Mouse (Mus musculus) R1 (cell line): ENCODE measurements around the gene Mpp3.
"Not testable (repeated sequence)": the region's sequence is repeated elsewhere in the genome, so short reads cannot be mapped to it uniquely, and the experiment has no call there.

Experiments used
- DNase-seq: peaks from one replicate; pipeline ENCODE4 v3.0.0-alpha.2; 2018; ENCODE audit warnings: low read depth, low spot score

Mpp3 gene

DNA sequence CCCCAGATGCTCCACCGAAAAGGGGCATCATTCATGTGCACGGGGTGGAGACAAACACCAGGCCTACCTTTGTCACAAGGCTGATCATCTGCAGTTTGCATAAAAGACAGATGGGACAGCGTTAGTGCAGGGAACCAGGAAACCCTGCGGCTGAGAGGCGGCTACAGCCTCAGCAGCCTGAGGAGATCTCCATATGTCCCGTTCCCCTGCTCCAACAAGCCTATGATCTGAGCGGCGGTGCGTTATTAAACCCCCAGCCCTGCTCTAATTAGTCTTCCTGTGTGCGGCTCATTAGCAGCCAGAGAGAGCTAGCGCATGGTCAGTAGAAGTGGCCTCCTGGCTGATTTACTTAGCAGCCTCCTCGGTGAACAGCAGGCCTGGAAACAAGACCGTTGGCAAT lies 18.1 kb downstream of the Mpp3 start:
- no peak for DNase-seq

DNA sequence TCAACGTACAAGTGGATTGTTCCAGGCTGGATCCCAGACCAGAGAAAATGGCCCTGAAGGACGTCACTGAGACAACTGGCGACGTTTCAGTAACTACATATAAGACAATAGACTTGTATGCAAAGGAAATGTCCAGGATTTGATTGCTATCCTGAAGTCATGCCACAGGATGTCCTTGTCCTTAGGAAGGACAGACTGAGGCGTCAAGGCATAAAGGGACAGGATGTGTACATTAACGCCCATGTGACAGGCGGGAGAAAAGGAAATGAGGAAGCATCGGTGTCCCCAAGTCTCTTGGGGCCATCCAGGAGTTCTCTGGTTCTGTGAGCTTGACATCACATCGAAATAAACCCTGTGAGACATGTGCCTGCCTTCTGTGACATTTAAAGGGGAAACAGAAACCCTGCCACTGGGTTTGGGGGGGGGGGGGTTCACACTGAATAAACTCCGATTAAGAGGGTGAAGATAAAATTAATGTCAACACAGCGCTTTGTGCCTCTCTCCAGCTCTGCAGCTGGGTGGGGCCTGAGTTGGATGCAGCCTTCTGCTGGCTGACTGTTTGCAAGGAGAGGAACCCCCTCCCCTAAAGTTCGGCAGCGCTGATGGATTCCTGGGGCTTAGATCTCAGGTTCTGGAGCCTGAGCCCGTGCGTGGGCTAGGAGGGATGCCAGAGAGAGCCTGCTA lies 19.2 kb downstream of the Mpp3 start:
- DNase-seq, result no peak

DNA sequence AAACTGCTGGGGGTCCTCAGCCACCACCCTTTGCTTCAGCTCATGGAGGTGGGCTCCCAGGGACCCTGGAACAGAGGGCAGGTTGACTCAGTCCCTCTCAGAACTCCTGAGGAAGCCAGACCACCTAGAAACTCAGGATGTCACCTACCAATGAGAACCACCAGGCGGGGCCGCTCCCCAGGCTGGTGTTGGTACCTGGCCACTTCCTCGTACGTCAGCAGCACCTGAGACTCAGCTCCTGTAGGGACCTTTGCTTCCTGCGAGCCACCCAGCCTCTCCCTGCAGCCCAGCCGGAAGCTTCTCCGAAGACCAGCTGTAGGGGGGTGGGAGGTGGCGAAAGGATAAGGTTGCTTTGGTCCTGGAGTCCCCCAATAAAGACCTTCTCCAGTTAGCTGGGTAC lies 19.9 kb downstream of the Mpp3 start:
- no peak for DNase-seq

DNA sequence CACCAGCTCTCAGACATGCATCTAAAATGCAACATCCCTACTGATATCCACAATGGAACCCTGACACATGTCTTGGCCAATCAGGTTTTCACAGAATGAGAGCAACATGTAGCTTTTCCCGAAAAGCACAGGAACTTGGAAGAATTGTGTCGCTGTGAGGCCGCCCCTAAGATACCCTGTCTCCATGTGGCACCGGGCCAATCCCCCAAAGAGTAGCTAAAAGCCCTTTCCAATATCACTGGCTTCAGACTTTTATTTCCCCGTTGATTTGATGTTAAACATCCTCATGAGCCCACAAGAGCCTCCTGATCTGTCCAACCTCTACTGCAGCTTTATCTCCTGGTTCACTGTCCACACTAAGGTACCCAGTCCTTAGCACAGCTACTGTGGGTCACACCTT lies 21.6 kb downstream of the Mpp3 start:
- no peak for DNase-seq

DNA sequence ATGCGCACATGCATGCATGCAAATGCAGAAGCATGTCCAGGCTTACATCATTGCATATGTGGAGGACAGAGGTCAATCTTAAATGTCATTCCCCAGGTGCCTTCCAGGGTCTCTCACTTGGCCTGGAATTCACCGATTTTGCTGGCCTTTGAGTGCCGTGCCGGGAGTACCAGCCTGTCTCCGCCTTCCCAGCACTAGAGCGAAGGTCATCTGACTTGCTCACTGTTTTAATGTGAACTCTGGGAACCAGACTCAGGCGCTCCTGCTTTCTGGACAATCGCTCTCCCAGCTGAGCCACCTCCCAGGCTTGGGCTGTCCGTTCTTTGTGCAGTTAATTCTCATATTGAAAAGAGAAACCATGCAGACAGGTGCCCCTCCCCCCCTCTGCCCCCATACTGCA lies 22.0 kb downstream of the Mpp3 start:
- DNase-seq, result no peak

DNA sequence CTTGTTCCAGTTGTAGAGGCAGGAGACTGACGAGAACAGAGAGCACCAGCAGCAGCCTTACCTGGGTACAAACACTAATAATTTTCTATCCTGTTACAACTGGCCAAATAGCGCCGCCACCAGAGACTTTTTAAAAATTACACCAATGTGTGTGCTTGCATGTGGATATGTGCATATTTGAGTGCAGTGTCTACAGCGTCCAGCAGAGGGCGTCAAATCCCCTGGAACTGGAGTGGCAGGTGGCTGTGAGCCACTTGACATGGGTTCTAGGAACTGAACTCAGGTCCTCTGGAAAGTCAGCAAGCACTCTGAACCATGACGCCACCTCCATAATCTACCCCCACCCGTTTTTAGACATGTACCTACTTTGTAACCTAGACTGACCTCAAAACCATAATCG lies 24.0 kb downstream of the Mpp3 start:
- DNase-seq, result peak; percentile 83

DNA sequence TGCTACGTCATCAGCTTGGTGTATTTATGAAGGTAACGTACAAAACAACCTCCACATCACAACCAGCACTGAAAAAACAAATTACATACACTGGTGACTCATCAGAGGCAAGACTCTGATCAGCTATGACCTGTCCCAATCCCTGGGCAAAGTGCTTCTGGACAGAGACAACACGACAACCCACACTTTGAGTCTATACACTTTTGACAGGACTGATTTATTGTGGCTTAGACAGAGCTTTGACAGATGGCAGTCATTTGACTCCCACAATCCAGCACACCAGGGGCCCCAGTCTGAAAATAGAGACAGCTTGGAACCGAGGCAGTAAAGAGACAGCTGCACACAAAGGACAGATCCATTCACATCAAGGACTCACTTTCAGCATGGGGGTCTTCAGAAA lies 28.8 kb downstream of the Mpp3 start:
- no peak for DNase-seq

DNA sequence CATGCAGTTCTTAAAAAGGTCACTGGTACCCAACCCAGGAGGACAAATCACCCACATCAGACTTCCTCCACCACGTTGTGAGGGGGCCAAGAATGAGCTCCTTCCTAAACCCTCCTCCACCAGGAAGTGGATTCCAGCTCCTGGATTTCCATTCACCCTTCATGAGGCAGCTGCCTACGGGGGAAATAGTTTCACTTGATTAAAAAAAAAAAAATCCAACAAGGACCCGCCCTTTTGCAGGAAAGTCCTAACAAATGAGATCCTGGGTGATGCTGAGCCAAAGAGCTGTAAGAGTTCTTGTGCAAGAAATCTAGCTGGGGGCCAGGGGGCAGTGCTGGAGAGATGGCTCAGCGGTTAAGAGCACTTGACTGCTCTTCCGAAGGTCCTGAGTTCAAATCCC lies 30.0 kb downstream of the Mpp3 start:
- no peak for DNase-seq

DNA sequence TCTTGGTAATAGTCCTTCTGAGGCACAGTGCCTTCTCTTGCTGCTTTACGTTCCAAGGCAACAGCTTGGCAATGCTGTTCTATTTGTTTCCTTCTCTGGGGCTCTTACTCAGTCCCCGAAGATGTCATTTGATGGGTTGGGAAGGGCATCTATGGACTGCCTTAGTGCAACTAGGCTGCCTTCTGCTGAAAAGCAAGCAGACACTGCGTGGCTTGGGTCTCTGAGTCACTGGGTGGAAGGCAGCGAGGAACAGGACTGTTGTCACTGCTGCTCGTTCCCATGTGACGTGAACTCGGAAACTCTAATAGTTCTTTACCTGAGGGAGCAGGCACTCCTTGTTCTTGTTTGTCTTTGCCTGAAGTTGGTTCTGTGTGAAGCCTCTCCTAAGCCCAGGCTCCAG lies 32.3 kb downstream of the Mpp3 start:
- no peak for DNase-seq

DNA sequence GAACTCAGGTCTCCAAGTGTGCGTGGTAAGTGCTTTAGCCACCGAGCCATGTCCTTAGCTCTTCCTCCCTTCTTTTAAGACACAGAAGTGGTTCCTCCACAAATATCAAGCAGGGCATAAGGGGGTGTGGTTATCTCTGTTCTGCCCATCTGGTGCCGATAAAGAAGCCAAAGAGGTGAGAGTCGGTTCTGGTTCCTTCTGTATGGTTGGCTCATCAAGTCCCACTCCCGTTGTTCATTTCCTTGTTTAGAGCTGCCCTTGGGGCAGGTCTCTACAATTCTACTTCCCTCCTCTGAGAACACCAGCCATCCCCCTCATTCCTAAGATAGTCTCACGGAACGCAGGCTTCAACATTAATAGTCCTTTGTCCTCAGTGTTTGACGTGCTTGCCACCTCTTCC lies 34.2 kb downstream of the Mpp3 start:
- no peak for DNase-seq

DNA sequence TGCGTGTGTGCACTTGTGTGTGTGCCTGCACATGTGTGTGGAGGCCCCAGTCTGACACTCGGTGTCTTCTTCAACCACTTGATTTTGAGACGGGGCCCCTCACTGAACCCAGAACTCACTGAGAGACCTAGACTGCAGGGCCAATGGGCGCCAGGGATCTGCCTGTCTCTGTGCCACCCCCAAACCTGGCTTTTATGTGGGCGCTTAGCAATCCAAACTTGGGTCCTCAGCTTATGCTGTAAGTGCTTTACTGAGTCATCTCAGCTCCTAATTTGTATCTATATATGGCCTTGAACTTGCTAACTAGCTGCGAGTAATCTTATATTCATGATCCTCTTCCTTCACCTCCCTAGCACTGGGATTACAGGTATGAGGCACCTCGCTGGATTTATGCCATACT lies 35.9 kb downstream of the Mpp3 start:
- no peak for DNase-seq

DNA sequence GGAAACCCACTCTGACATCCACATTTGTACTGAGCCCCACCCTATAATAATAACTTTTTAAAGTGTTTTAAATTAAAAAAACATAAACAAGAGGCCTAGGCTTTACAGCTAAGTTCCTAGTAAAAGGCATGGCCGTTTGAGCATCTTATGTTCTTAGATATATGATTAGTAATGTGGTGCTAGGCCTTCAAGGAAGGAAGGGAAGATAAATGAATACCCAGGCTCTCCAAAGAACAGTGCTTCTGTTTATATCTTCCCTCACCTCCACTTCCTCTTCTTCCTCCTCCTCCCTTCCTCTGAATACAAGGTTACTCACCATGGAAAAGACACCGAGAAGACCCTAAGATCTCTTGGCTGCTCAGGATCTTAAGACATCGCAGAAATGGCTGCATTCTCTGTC lies 36.4 kb downstream of the Mpp3 start:
- DNase-seq, result no peak

DNA sequence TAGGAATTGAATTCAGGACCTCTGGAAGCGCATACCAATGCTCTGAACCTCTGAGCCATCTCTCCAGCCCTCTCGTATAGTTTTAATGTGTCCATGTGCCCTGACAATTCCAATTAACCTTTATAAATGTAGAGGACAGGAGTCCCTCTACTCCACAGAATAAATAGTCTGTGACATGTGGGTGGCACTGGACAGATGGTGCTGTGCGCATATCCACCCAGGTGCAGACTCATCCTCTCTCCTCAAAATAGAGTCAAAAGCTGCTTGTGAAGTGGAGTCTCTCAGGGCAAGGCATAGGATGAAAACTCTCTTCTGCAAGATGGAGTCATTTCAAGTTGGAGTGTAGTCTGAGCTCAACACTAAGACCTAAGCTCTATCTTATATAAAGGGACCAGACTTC lies 38.0 kb downstream of the Mpp3 start:
- no peak for DNase-seq

DNA sequence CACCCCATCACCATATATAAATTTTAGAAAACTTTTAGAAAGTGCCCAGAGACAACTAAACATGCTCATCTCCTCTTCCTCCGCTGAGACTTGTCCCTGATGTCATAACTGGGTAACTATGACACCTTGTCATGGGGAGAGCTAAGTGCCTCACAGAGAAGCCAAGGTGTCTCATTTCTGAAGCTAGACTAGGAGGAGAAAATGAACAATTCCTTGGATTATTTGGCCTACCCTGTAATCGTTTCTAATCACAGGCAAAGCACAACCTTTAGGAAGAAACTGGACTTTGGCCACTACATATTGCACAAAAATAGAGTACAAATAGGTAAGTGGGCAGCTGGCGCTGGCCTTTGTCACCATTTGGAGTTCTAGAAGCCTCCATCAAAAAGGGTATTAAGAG lies 41.3 kb downstream of the Mpp3 start, which contains the start of gene Dusp3:
TSS of gene Dusp3 (minus strand) at position 101 of the 400 bp plus-strand sequence.
- no peak for DNase-seq

DNA sequence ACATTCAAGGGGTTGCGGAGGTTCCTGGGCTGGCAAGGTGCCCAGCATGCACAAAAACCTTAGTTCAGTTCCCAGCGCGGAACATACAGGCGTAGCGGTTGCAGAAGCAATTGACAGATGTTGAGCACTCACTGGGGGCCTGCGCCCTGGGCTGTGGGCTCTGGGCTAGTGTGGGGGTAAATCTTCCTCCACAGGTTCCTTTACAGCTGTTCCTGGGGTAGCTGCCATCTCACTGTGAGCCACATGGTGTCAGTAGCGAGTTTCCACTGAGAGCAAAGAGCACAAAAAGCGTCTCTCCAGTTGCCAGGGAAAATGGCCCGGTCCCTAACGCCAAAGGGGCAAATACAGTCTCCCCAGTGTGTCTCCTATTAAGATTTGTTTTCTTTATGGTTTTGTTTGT lies 42.3 kb downstream of the Mpp3 start:
- peak; percentile 90 for DNase-seq

DNA sequence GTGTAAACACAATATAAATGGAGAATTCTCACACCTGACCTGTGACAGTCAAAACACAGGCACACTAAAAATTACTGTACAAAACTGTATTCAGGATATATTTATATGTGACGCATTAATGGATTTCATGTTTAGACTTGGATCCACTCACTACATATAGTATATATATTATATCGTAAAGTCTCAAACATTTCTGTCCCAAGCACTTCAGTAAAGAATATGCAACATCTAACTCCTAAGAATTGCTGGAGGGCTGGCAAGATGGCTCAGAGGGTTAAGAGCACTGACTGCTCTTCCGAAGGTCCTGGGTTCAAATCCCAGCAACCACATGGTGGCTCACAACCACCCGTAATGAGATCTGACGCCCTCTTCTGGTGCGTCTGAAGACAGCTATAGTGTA lies 42.8 kb downstream of the Mpp3 start:
- not testable (repeated sequence) for DNase-seq

DNA sequence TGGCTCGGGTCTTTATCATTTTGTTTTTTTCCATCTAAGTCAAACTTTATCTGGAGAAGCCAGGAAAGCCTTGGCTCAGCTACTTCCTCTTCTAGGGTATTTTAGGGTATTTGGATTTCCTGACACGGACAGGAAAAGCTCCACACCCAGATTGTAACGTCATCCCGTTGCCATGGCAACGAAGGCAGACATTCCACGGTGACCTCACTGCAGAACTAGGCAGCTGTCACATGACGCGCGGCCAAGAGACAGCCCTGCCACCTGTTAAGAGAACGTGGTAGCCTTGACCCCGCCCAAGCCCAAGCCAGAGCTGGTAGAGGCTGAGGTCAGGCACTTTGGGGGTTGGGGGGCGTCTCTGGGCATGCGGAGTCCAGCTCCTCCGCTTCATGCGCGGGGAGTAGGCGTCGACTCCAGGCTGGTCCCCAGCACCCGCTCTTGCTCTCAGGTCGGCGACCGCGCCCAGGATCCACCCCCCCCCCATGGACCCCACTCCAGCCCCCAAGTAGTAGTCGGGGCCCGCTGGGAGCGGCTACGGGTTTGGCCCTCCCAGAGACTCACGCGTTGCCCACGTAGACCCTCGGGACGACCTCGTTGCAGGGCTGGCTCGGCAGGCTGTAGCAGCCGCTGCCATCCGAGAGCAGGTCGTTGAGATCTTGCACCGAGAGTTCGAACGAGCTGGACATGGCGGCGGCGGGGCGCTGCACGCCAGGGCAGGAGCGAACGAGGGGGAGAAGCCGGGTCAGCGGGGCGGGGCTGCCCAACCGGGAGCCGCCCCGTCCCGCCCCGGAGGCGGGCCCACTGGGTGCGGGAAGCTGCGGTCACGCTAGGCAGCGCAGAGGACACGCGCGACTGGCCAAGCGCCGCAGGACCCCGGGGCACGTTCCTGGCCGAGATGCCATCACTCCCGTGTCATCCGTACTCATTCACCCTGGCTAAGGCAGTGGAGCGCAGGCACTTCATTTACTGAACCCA lies 43.9 kb downstream of the Mpp3 start, which contains the start of gene Cfap97d1:
TSS of gene Cfap97d1 (plus strand) at position 226 of the 972 bp plus-strand sequence.
- DNase-seq, result peak; percentile 99

DNA sequence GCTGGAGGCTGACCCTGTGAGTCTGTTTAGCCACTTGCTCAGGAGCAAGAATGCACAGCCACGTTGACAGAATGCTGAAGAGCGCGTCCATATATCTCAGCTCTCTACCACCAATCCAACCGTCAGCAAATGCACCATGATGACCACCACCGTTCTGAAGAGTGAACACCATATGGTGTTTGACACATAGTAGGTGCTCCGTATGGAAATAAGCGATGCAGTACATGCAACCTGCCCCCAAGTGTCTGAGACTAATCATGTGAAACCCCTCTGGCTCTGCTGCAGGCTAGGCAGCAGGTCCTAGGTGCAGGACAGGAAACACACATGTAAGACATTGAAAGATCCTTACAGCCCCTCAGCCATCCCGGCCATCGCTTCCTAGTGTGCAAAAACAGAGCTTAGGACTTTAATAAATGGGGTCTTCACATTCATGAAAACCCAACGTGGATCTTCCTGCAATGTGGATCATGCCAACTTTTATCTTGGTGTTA lies 44.8 kb downstream of the Mpp3 start:
- no peak for DNase-seq

DNA sequence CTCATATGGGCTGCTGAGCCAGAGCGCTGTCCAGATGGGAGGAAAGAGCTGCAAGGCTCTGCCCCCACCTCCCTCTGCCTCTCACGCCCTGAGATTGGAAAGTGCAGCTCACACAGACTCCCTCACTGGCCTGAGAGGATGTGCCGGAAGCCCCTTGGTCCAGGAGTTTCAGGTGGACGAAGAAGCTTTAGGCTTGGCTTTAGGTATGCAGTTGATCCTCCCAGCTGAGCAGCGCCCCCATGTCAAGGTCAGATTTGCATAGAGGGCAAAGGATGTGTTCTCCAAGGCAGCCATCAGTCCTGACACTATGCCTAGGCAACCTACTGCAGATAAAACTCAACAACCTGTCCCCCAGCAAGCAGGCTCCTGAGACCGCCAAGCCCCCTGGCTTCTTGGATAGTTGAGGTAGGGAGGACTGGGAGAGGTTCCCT lies 45.3 kb downstream of the Mpp3 start:
- DNase-seq, result peak; percentile 83

DNA sequence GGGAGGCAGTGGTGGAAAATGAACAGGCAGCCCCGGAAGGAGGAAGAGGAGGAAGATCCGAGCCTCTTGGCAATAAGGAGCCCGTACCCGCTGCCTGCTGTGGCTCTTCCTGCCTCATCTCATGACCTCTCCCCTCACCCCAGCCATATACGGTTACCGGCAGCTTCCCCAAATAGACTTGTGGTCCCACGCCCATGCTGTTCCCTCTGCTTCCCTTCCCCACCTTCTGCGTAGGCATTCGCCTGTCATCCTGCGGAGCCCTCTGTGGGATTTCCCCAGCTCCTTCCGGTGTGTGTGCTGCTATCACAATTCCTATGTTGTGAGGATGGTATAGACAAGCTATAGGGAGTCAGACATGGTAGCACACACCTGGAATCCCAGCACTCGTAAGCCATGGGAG lies 46.4 kb downstream of the Mpp3 start:
- DNase-seq, result peak; percentile 50

DNA sequence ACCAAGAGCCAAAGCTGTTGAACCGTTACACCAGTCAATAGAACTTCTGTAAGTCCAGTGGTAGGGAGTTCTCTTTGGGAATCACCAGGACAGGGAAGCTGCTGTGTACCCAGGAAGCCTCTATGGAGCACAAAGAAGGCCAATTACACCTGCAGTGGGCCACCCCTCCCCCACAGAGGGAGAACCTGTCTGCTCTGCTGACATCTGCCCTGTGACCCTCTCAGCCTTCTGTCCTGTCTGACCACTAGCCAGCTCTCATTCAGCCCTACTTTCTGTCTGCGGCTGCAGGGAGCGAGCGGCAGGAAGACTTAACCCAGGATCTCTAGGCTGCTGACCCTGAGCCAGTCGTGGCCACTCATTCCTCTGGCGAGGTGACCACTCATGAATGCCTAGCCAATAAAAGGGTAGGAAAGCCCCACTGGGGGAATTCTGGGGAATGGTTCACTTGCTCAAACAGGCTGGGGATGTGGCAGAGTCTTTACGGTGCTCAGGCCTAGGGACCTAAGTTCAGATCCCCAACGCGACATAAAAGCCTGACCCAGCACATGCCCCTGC lies 47.6 kb downstream of the Mpp3 start:
- DNase-seq, result no peak

DNA sequence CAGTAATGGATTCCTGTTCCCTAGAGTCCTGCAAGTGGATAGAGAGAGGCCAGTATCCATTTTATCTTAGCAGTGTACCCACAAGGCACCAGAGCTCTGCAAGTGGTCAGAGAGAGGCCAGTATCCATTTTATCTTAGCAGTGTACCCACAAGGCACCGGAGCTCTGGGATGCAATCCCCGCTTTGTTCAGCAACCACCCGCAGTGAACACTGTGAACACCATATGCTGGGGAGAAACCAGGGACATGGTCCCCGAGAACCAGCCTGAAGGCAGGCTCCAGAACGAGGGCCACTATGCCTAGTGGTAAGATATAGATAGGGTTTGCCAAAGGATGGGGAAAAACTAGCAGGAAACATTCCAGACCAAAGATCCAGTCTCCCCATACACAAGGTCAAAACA lies 49.1 kb downstream of the Mpp3 start:
- no peak for DNase-seq
